Mouse (Mus musculus) embryo, embryonic 10.5 days (tissue): Measurements from ENCODE around the gene Fggy.

Experiments used
- DNase-seq: peaks from one replicate; pipeline ENCODE4 v3.0.0-alpha.2; 2015; ENCODE audit warnings: low spot score

The Fggy gene

DNA sequence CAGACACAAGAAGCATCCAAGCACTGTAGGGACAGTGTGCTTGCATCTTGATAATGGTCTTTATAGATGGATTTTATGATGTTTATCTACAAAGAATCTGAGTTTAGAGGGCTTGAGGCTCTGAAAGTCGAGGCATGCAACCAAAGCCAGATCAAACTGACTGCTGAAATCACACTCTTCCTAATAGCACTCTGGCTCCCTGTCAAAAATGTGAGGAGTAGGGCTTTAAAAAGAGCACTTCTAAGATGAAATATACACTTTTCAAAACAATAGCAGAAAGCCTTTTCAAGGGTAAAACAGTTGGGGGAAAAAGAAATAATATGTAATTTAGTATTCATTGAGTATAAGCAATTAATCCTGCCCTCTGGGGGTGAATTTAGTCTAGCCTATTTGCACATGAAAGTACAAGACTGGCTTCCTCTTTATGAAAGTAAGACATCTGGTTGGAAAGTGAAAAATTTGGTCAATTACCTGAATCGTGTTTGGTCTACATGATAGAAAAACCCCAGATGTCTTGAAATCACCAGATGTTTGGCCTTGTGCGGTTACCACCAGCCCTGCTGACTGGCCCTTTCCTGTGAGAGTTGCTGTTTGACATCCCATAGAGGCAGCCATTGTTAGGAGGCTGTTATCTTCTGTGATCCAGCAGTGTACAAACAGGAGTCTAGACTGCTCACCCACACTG, 172.0 kb downstream of the Fggy start:
- DNase-seq = peak; percentile 23

DNA sequence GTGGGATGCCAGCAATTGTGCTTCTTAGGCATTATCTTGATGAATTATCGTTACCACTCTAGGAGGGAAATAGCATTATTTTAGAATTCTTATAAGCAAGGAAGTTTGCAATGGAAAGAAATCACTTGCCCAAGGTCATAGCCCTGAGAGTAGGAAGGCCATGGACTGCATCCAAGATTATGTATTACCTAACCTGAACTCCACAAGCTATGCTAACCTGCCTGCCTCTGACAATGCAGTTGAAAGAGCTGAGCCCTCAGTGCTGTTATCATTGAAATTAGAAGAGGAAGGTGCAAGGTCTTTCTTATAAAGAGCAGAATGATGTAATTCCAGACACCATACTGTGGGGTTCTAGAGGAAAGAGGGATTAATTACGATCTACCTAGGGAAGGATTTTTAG, 173.8 kb downstream of the Fggy start:
- no peak for DNase-seq

GRCm38 (mm10) chr4:95733397-95734249, 176.3 kb downstream of the Fggy start:
- DNase-seq = peak; percentile 73

DNA sequence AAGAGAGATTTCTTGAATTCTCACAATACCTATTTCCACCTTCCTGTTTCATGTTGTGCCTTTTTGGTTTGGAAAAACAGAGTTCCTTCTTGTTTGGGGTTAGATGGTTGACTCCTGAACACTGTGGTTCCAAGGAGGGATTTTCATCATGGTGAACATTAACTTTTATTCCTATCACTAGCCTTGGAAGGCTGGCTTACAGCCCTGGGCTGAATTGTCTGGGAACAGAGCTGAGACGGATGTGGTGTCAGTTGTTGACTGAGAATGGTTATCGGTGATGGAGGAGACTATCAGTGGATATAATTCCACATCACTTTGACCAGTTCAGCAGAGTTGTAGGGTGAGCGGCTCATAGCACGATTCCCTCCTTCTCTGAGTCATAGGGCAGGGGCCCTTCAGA, 178.7 kb downstream of the Fggy start:
- no peak for DNase-seq

DNA sequence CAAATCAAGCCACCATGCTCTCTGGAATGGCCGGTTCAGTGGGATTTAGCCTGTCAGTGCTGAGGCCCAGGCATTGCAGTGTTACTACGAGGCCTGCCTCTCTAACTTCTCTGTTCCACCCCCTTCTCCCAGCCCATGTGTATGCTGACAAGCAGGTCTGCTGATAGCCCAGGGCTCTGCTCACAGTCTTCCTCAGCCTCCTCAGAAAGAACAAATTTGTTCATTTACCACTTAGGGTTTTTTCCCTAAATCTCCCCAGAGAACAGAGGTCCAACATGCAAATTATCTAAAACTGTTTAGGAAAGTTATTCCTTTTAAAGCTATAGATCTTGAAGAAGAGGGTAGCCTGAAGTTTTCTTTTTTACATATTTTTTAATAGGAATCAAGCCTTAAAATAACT, 179.4 kb downstream of the Fggy start:
- no peak for DNase-seq

- peak; percentile 36 for DNase-seq
These were observed 180.9 kb downstream of the Fggy start for GRCm38 (mm10) chr4:95738179-95738578.

DNA sequence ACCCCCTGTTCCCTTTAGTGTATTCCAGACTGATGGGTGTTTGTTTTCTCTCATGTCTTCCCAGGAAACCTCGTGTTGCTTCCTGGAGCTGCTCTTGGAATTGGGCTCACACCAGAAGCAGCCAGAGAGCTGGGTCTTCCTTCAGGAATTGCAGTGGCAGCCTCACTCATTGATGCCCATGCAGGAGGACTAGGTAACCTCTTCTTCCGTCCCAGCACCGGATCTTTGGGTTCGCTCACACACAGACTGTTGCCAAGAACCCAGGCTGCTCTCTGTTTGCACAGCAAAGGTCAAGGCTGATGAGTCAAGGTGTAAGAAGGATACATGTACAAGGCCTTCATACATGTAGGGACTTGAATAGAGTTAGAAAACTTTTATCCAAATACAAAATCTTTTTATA, 181.4 kb downstream of the Fggy start:
- no peak for DNase-seq

DNA sequence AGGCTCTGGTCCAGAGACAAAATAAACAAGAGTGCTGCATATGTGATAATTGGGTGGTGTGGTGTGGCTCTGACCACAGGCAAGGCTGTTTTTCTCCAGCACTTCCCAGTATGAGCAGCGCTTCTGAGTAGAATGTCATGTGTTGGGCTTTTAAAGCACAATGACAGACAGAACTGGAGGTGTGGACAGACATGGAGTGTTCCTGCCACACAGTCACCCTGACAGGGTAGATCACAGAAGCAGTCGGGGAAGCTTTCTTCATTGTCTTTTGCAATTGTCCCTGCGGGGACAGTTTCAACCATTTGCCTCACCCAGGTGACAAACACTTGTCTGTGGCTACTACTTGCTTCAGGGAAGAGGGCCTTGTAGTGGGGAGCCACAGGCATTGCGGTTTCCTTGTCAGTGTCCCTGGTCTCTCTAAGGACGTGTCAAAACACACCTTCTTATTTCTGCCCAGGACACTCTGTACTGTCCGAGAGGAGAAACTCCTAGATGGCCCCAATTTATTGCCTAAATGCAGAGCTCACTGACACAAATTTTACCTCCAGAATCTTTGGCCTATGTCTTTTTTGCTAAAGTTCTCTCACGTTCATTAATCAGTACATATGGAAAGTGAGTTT, 183.9 kb downstream of the Fggy start:
- no peak for DNase-seq

GRCm38 (mm10) chr4:95742986-95743385, 185.7 kb downstream of the Fggy start:
- DNase-seq = peak; percentile 37

- no peak for DNase-seq
These were observed 189.6 kb downstream of the Fggy start for GRCm38 (mm10) chr4:95746954-95747353.

DNA sequence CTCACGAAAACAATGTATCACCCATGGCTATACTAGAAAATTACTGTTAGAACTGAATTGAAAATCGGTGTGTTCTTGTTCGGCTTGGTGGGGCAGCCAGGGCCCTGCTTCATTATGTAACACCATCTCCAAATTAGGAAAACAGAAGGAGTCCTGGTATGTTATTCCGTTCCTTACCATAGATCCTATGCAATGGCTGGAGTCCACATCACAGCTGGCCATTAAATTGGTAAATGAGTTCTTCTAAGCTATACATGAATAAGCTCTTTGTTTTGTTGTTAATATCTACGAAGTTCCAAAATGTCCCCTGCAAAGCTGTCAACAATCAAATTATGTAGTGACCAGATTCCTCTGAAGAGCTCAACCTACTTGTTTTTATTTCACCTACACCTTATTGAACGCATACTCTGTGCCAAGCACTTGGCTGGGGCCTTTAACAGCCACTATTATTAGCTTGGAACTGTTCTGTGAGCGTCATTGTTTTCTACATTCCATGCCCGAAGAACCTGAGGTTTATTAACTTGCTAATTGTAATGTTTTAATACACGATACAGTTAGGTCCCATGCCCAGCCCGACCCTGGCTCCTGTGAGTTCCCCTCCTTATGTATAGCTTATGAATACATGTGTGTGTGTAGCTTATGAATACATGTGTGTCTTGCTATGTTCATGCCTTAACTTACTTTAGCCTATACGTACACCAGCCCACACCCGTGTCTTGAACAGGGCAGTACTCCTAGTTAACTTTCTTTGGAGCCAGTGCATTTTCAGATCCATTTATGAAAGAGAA, 190.3 kb downstream of the Fggy start:
- DNase-seq = no peak

- no peak for DNase-seq
These were observed 192.9 kb downstream of the Fggy start for GRCm38 (mm10) chr4:95750186-95750585.

DNA sequence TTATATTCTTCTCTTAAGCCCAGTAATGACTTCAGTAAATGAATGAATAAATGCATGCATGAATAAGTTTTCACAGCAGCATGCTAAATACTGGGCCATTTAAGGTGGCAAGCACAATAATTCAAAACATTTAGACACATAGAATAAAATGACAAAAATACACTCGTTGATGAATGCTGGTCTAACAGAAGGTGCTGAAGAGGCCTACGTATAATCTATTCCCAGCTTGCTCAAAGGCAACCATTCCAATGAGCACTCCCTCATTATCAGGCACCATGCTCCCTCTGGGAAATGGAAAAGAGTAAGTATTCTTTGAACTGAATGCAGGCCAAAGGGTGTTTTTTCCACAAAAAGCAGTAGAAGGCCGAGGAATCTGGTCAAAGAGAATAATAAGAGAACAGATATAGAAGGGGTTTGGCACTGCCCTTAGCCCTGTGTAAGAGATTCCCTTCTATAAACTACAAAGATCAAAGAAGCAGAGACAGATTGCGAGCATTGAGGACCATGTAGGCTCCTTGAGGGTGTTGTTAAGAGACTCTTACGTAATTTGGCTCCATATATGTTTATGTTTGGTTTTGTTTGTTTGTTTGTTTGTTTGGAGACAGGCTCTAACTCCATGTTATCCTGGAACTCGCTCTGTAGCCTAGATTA, 195.4 kb downstream of the Fggy start:
- DNase-seq = no peak

GRCm38 (mm10) chr4:95759027-95759731, 201.9 kb downstream of the Fggy start:
- DNase-seq = peak; percentile 68

DNA sequence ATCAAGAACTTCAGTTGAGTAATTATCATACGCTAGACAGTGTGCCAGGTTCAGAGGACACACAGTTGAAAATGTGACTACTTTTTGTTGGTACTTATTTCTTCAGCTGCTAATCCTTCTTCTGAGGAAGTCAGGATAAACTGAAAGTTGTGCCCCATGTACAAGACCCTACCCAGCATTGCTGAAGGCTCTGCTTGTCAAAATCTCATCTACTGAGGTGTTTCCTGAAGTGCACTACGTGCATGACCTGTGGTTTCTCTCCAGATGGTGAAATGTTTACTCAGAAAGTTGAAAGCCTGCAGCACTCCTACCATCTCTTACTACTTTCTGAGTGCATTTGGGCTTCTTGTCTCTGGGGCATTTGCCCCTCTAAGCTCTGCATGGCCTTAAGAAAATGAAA, 208.1 kb downstream of the Fggy start:
- DNase-seq = no peak

DNA sequence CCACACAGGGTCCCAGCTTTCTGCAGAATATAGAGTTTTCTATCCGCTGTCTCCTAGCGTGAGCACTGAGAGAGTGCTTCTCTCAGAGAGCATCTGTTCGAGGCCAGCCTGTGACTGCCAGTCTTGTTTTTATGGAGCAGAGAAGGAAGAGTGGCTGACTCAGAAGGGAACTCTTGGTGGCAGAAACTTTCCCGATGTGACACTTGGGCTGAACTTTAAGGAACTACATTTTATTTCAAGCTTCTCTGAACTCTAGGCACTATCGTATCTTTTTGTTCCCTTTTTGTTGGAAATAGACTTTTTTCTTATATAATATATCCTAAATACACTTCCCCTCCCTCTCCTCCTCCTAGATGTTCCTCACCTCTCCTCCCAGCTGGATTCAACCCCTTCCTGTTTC, 213.2 kb downstream of the Fggy start:
- no peak for DNase-seq

DNA sequence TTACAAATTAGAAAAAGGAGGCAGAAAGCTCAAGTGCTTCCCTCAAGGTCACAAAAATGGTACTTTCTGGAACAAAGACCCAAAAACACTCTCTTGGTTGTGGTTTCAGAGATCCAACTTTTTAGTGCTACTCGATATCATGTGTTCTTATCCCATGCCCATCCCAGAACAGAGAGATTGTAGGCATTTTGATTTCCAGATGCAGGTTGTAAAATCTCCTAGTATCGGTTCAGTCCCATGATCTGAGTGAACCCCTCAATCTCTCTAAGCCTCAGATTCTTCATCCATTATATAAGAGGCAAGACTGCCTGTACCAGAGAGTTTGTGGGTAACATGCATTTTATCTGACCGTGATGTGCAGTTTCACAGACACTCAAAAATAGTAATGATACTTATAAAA, 214.2 kb downstream of the Fggy start:
- no peak for DNase-seq

GRCm38 (mm10) chr4:95771945-95772344, 214.6 kb downstream of the Fggy start:
- DNase-seq = no peak

DNA sequence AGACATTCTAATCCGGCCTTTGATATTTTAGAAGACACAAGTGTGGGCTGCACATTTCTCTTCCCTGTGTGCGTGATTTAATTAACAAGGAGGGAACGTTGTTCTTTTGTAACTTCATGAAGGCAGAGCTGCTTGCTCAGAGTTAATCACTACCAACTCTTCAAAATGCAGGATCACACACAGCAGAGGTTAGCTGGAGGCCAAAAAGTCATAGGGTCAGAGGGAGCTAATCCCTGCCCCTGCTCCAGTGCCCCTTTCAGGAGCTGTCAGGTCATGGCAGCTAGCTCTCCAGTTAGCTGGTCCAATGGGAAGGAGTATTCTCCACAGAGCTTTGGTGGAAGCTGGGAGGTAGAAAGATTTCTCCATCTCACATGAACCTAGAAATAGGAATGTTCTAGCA, 215.4 kb downstream of the Fggy start:
- peak; percentile 72 for DNase-seq

GRCm38 (mm10) chr4:95775574-95775973, 218.3 kb downstream of the Fggy start:
- no peak for DNase-seq

- DNase-seq = no peak
These were observed 220.5 kb downstream of the Fggy start for GRCm38 (mm10) chr4:95777839-95778238.
